Mouse (Mus musculus) CH12.LX (cell line): ENCODE data around the gene Gpank1.

ENCODE experiments used
- CTCF ChIP-seq, 2 experiments: IDR thresholded peaks in 1 of 2; conservative IDR thresholded peaks in 1 of 2; 2 replicates each; pipeline ENCODE4 v1.5.1; 2011 to 2012; ENCODE audit warnings: low read depth in 2 of 2, low read length in 2 of 2, improper control_type of control experiment in 1 of 2, inconsistent platforms in 1 of 2, mild to moderate bottlenecking in 1 of 2, moderate library complexity in 1 of 2
- JUND ChIP-seq: conservative IDR thresholded peaks from 2 replicates; pipeline ENCODE4 v1.6.1; 2011; ENCODE audit warnings: low read depth, low read length, improper control_type of control experiment
- MAX ChIP-seq: IDR thresholded peaks from 2 replicates; pipeline ENCODE4 v1.6.1; 2011; ENCODE audit warnings: low read length, improper control_type of control experiment
- MEF2A ChIP-seq: IDR thresholded peaks from 2 replicates; pipeline ENCODE4 v1.6.1; 2014; ENCODE audit warnings: low read depth, mild to moderate bottlenecking, inconsistent platforms, low read length, improper control_type of control experiment, borderline replicate concordance
- PAX5 ChIP-seq: IDR thresholded peaks from 2 replicates; pipeline ENCODE4 v1.6.1; 2012; ENCODE audit warnings: low read length, inconsistent platforms, mixed read lengths
- POLR2A ChIP-seq: IDR thresholded peaks from 2 replicates; pipeline ENCODE4 v1.6.1; 2011; ENCODE audit warnings: low read depth, mild to moderate bottlenecking, improper control_type of control experiment, low read length
- UBTF ChIP-seq: IDR thresholded peaks from 2 replicates; pipeline ENCODE4 v1.6.1; 2012; ENCODE audit warnings: low read depth, mild to moderate bottlenecking, inconsistent platforms, low read length, improper control_type of control experiment, moderate library complexity
- USF1 ChIP-seq: IDR thresholded peaks from 2 replicates; pipeline ENCODE4 v1.6.1; 2014; ENCODE audit warnings: low read depth, mild to moderate bottlenecking, inconsistent platforms, low read length, improper control_type of control experiment

DNA sequence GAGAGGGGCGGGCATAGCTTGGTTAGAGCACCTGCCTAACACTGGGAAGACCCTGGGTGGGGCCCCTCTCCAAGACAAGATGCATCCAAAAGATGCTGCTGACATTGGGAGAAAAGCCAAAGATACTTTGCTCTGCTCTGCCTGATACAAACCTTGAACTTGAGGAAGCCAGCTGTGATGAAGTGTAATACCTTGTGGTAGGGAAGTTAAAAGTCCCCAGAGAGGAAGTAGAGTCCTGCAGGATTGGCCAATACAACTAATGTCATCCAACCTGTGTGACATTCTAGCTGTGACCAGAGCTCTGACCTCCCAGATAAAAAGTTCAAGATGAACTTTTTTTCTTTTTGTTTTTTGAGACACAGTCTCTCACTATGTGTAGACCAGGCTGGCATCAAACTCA lies 3.8 kb downstream of the Gpank1 start:
- TF ChIP-seq UBTF (no peak), CTCF (conservative IDR thresholded peaks at IDR 0.05 in 1 of 2, IDR thresholded peaks at IDR 0.05 in 1 of 2; ENCODE audit: low read depth in 2 of 2, low read length in 2 of 2) (no peak), POLR2A (no peak), MEF2A (no peak), USF1 (no peak), JUND (no peak), PAX5 (no peak), MAX (no peak)
